In the genomic region with DNA sequence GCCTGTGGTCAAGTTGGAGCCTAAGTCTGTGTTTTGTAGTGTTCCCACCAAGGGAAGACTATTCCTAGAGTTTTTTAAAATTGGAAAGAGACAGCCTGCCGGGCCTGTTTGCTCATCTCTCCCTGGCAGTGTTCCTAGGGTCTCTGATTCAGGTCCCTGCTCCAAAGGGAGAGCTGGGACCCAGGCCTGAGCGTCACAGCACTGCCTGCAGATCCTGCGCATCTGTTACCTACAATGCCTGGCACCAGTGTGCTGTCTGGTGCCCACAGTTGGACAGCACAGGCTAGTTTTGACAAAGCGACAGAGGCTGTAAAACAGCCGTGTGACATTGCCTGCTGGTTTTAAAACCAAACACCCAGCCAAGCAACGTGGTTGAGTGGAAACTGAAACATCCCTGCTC, we compare ENCODE assay signal across 15 mouse cellular contexts.
"Had no signal": no experiment of that assay in that cellular context is flagged by ENCODE, and none has a peak within 500 bp of the region (broad histone marks: within the 10 kb centered on the region; RNA-seq: fewer than 3 reads in every experiment).

No protein-coding gene starts in this region.

- ATAC-seq: hindbrain, postnatal 0 days; liver, embryonic 12.5 days had no signal

- DNase-seq: gastrocnemius, postnatal 14 days; gastrocnemius, postnatal 36 days; heart, adult 11 months; heart, adult 2 months; heart, postnatal 14 days; heart, postnatal 36 days; kidney, adult 11 months; kidney, adult 2 months; kidney, adult 9 months; kidney, postnatal 14 days; kidney, postnatal 36 days; layer of hippocampus, adult 9-11 months; lung, adult 18-20 months had no signal
